Comparison of ENCODE assay signal across 9 mouse cellular contexts in the genomic region with DNA sequence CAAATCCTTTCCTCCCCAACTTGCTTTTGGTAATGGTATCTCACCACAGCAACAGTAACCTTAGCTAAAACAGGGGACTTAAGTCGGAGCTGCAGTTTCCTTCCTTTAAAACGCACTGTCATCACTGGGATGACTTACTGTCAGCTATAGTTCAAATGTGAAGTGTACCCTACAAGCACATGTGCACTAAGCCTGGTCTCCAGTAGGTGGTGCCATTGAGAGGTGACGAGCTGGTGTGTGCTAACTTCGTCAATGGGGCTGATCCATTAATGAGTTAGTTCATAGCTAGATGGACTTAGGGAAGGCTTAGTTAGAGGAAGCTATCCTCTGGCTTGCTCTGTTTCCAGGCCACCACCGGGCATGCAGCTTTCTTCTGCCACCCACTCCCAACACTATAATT. TPM values are rescaled to one million over a fixed set of nuclear protein-coding genes. Genes with fewer than 3 reads are reported as not detected.
DNase-seq lines count a peak whose midpoint lies in the region; ATAC-seq and TF ChIP-seq lines count a peak whose summit lies in the region.
"Had no signal": no experiment of that assay in that cellular context is flagged by ENCODE, and none has a peak within 500 bp of the region (broad histone marks: within the 10 kb centered on the region; RNA-seq: fewer than 3 reads in every experiment).

No protein-coding gene starts in this region.

- H3K79me2 ChIP-seq in liver, adult 2 months (ENCODE audit: control insufficient read depth, insufficient read depth, low read length), result no peaks in the 10 kb centered on the region

- WGBS in forebrain, embryonic 15.5 days, result 15% methylated on average over 5 of the region's 5 CpGs
- WGBS in liver, adult 2 months, result 8% methylated on average over 5 of the region's 5 CpGs
- 14% methylated on average over 5 of the region's 5 CpGs for WGBS in olfactory bulb, adult 2 months

- DNase-seq in 3T3-L1 (ENCODE audit: low read depth, low spot score), result peak; percentile 84
- peak; percentile 37 for DNase-seq in c-Kit-positive CD71-positive TER-119-positive erythroid progenitor cells, embryonic 14.5 days (ENCODE audit: low spot score)
- peak; percentile 37 to 74 for DNase-seq in kidney, adult 8-10 months
- peak; percentile 17 for DNase-seq in liver, adult 2 months (ENCODE audit: extremely low read depth, low read depth, low spot score)
- DNase-seq in thymus, postnatal 36 days, result peak; percentile 60 to 65

- peaks cover 48% of the 10 kb centered on the region for H3K4me1 ChIP-seq in E14TG2a.4 (replicated peaks; ENCODE audit: low read depth, low read length)
- peaks cover 27% of the 10 kb centered on the region for H3K4me1 ChIP-seq in forebrain, embryonic 15.5 days
- no peaks in the 10 kb centered on the region for H3K4me1 ChIP-seq in liver, adult 2 months (ENCODE audit: control insufficient read depth, insufficient read depth, low read length)
- H3K4me1 ChIP-seq in olfactory bulb, adult 2 months (ENCODE audit: control insufficient read depth, insufficient read depth, low read length), result peaks cover 30% of the 10 kb centered on the region

- no peaks in the 10 kb centered on the region for H3K9me3 ChIP-seq in E14TG2a.4 (ENCODE audit: low read length)
- no peaks in the 10 kb centered on the region for H3K9me3 ChIP-seq in forebrain, embryonic 15.5 days
- H3K9me3 ChIP-seq: heart, embryonic 13.5 days had no signal

- TF ChIP-seq CTCF in E14TG2a.4 (conservative IDR thresholded peaks at IDR 0.05; ENCODE audit: low read length), result peak; percentile 82
- TF ChIP-seq CTCF in liver, adult 2 months (IDR thresholded peaks at IDR 0.05; ENCODE audit: low read depth, low read length), result peak; percentile 69
- TF ChIP-seq CTCF in olfactory bulb, adult 2 months (IDR thresholded peaks at IDR 0.05; ENCODE audit: insufficient read depth, low read depth, low read length), result 0 out of 2 replicates have a peak, but pooled peaks have one; percentile 9

- H3K27me3 ChIP-seq in E14TG2a.4 (ENCODE audit: insufficient read depth, low read length), result peaks cover 69% of the 10 kb centered on the region
- H3K27me3 ChIP-seq in forebrain, embryonic 15.5 days, result 0 out of 2 replicates have a peak, but pooled peaks cover 5% of the 10 kb centered on the region
- peaks cover 9% of the 10 kb centered on the region; the same call in 1 of the 2 replicates for H3K27me3 ChIP-seq in liver, adult 2 months (ENCODE audit: control insufficient read depth, insufficient read depth, low read length)

- ATAC-seq in forebrain, embryonic 15.5 days (replicated peaks), result peak; percentile 39; the same call in 1 of the 2 replicates

- H3K27ac ChIP-seq in forebrain, embryonic 15.5 days (replicated peaks), result no peak overlapping the region
- H3K27ac ChIP-seq in liver, adult 2 months (replicated peaks; ENCODE audit: insufficient read depth, low read depth, low read length), result no peak overlapping the region
- no peak overlapping the region for H3K27ac ChIP-seq in olfactory bulb, adult 2 months (ENCODE audit: insufficient read depth, low read depth, low read length)
- H3K27ac ChIP-seq: heart, embryonic 13.5 days had no signal

- H3K4me3 ChIP-seq in E14TG2a.4 (replicated peaks; ENCODE audit: low read length), result no peak overlapping the region
- H3K4me3 ChIP-seq in forebrain, embryonic 15.5 days, result no peak overlapping the region
- no peak overlapping the region for H3K4me3 ChIP-seq in liver, adult 2 months (ENCODE audit: insufficient read depth, low read depth, low read length)
- H3K4me3 ChIP-seq in olfactory bulb, adult 2 months (ENCODE audit: insufficient read depth, low read depth, low read length), result no peak overlapping the region
- H3K4me3 ChIP-seq: heart, embryonic 13.5 days had no signal

- H3K9ac ChIP-seq in forebrain, embryonic 15.5 days (replicated peaks), result no peak overlapping the region
- H3K9ac ChIP-seq in liver, adult 2 months (ENCODE audit: low read depth, low read length), result no peak overlapping the region
- H3K9ac ChIP-seq: heart, embryonic 13.5 days had no signal

- H3K36me3 ChIP-seq in E14TG2a.4 (ENCODE audit: insufficient read depth, low read length), result peaks cover 5% of the 10 kb centered on the region; the same call in 1 of the 2 replicates
- no peaks in the 10 kb centered on the region for H3K36me3 ChIP-seq in forebrain, embryonic 15.5 days
- no peaks in the 10 kb centered on the region for H3K36me3 ChIP-seq in liver, adult 2 months (ENCODE audit: control insufficient read depth, insufficient read depth, low read length)

- no peak for TF ChIP-seq POLR2A in liver, adult 2 months (IDR thresholded peaks at IDR 0.05; ENCODE audit: extremely low read depth, insufficient read depth, low read length)
- TF ChIP-seq POLR2A in olfactory bulb, adult 2 months (IDR thresholded peaks at IDR 0.05; ENCODE audit: insufficient read depth, low read depth, low read length), result no peak

- no peak overlapping the region for H3K4me2 ChIP-seq in forebrain, embryonic 15.5 days (replicated peaks)
- H3K4me2 ChIP-seq: heart, embryonic 13.5 days had no signal

RNA-seq across cellular contexts. Expression of gene Pimreg, which starts 10.8 kb away (rescaled TPM):
- 80.9 and 88.0 TPM in 2 replicates for polyA plus RNA-seq in forebrain, embryonic 15.5 days (2015; fragmentation: Nextera tagmentation; extraction: Ambion mirVana)
- total RNA-seq in liver, adult 2 months (2014; rRNA removed), result 0.34 TPM in 1 of 2 replicates, not detected in the other
- 0.07 and 0.09 TPM in 2 replicates for polyA plus RNA-seq in liver, adult 2 months (2012; rRNA removed)
- not detected in 2 replicates for polyA plus RNA-seq in olfactory bulb, adult 2 months (2012; ENCODE audit: insufficient read depth, insufficient read length, low replicate concordance, missing spikeins)

RNA-seq across cellular contexts. Expression of gene Aipl1, which starts 15.3 kb away (rescaled TPM):
- polyA plus RNA-seq in forebrain, embryonic 15.5 days (2015; fragmentation: Nextera tagmentation; extraction: Ambion mirVana), result 0.23 and 0.42 TPM in 2 replicates
- total RNA-seq in liver, adult 2 months (2014; rRNA removed), result not detected in 2 replicates
- not detected in 2 replicates for polyA plus RNA-seq in liver, adult 2 months (2012; rRNA removed)
- polyA plus RNA-seq in olfactory bulb, adult 2 months (2012; ENCODE audit: insufficient read depth, insufficient read length, low replicate concordance, missing spikeins), result not detected in 2 replicates

Comparison
In these comparisons a context has a peak if more than half of its experiments do, and no peak if none do; other contexts are left out.
1. DNase-seq: peak in every context shown above with its lines; median percentile 84 in 3T3-L1; 62 in thymus, postnatal 36 days; 56 in kidney, adult 8-10 months; 37 in c-Kit-positive CD71-positive TER-119-positive erythroid progenitor cells, embryonic 14.5 days; 17 in liver, adult 2 months.
2. CTCF ChIP-seq: peak in every context shown above with its lines; median percentile 82 in E14TG2a.4; 69 in liver, adult 2 months; 9 in olfactory bulb, adult 2 months.